Mouse (Mus musculus) liver, embryonic 14.5 days (tissue): ENCODE results near the gene Ephb4.

Experiments
- CTCF ChIP-seq: IDR thresholded peaks from 2 replicates; pipeline ENCODE4 v1.5.1; 2016; ENCODE audit warnings: antibody characterized with exemption, low read depth, control low read depth
- EP300 ChIP-seq: IDR thresholded peaks from 2 replicates; pipeline ENCODE4 v1.6.1; 2016; ENCODE audit warnings: antibody characterized with exemption, low read depth

DNA sequence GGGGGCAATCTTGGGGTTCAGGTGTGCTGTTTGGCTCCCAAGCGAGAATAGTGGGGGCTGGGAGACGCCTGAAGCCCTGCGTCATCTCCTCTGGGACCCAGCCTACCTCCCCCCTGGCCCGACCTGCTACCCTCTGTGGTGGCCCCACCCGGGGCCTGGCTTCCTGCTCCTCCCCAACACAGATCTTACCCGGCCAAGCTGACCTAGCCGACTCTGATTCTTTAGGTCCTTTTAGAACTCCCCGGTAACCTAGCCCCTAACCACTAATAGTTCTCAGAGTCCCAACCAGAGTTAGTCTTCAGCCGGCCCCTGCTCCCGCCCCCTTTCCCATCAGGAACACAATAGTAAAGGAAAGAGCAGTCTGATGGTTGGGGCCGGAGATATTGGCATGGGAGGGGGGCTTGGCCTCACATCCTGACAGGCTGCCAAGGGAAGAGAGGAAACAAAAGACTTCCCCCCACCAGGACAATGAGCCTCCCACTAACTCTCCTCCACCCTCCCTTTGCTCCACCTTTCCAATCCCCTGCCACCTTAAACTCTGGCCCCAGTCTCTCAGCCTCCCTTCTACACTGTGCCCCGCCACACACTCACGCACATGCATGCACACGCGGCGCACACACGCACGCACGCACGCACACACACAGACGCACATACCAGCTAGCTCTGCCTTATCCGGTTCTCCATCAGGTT lies 10.5 kb upstream of the Ephb4 start:
- no peak for TF ChIP-seq CTCF
- TF ChIP-seq EP300 = no peak
